Mouse (Mus musculus) macrophage (primary cell): ENCODE measurements around the gene Arid1b. TPM values are rescaled to one million over a fixed set of nuclear protein-coding genes. Genes with fewer than 3 reads are reported as not detected.

Experiments used
- H3K27ac ChIP-seq: fragments of 350-480 bp; formaldehyde crosslinking; 2 replicates; pipeline ENCODE4 v1.9.0; 2021
- H3K36me3 ChIP-seq: fragments of 350-480 bp; formaldehyde crosslinking; 2 replicates; pipeline ENCODE4 v1.9.0; 2021; ENCODE audit errors: inconsistent target
- H3K4me3 ChIP-seq: fragments of 350-480 bp; formaldehyde crosslinking; 2 replicates; pipeline ENCODE4 v1.9.0; 2021; ENCODE audit errors: inconsistent target
- H3K79me2 ChIP-seq: fragments of 350-480 bp; formaldehyde crosslinking; 2 replicates; pipeline ENCODE4 v1.9.0; 2021; ENCODE audit errors: inconsistent target
- WGBS: methylation state at CpG from one replicate; pipeline ENCODE4 v1.1.7; 2026; ENCODE audit warnings: inconsistent platforms; ENCODE audit not compliant: missing documents; 5-methylcytosine and 5-hydroxymethylcytosine counted together
- polyA plus RNA-seq: library from polyadenylated mRNA; stranded (reverse); fragments of 250-400 nt; gene quantifications from 3 replicates; pipeline ENCODE4 v1.2.4, GENCODE M21; 2018; ENCODE audit warnings: inconsistent platforms

Arid1b gene
- polyA plus RNA-seq, 1 experiment from 2014 or later, result 20.1 TPM

- Histone ChIP-seq H3K27ac (peak overlapping the region; percentile 88), H3K4me3 (no peak overlapping the region), H3K36me3 (no peaks in the 10 kb centered on the region), H3K79me2 (peaks cover 93% of the 10 kb centered on the region)
- 69% methylated on average over 6 of the region's 6 CpGs for WGBS
These were observed 216.1 kb downstream of the Arid1b start for GRCm38 (mm10) chr17:5210101-5210727.

GRCm38 (mm10) chr17:5210891-5211290 is 216.8 kb downstream of the Arid1b start:
- Histone ChIP-seq H3K4me3 (no peak overlapping the region), H3K27ac (peak overlapping the region; percentile 88), H3K79me2 (peaks cover 93% of the 10 kb centered on the region), H3K36me3 (no peaks in the 10 kb centered on the region)
- WGBS, result 16% methylated on average over 7 of the region's 7 CpGs

GRCm38 (mm10) chr17:5212166-5212565 is 218.0 kb downstream of the Arid1b start:
- 61% methylated on average over 12 of the region's 12 CpGs for WGBS

GRCm38 (mm10) chr17:5213441-5213840 is 219.3 kb downstream of the Arid1b start:
- H3K79me2 ChIP-seq, result peaks cover 96% of the 10 kb centered on the region
- WGBS, result 72% methylated on average over 6 of the region's 6 CpGs
- no peak overlapping the region for H3K27ac ChIP-seq
- H3K36me3 ChIP-seq, result no peaks in the 10 kb centered on the region
- H3K4me3 ChIP-seq, result no peak overlapping the region

More at GRCm38 (mm10) chr17:5212166-5212565, 218.0 kb downstream of the Arid1b start:
- H3K79me2 ChIP-seq, result peaks cover 96% of the 10 kb centered on the region
- peak overlapping the region; percentile 88 for H3K27ac ChIP-seq
- no peaks in the 10 kb centered on the region for H3K36me3 ChIP-seq
- H3K4me3 ChIP-seq, result no peak overlapping the region

GRCm38 (mm10) chr17:5215352-5215751 is 221.2 kb downstream of the Arid1b start:
- Histone ChIP-seq H3K27ac (no peak overlapping the region), H3K36me3 (no peaks in the 10 kb centered on the region), H3K79me2 (peaks cover 96% of the 10 kb centered on the region), H3K4me3 (no peak overlapping the region)
- WGBS, result 95% methylated on average over 4 of the region's 4 CpGs

GRCm38 (mm10) chr17:5216965-5217546 is 222.9 kb downstream of the Arid1b start:
- Histone ChIP-seq H3K4me3 (no peak overlapping the region), H3K79me2 (peaks cover 99% of the 10 kb centered on the region), H3K36me3 (no peaks in the 10 kb centered on the region), H3K27ac (no peak overlapping the region)
- 71% methylated on average over 10 of the region's 10 CpGs for WGBS

GRCm38 (mm10) chr17:5217852-5218845 is 224.0 kb downstream of the Arid1b start:
- Histone ChIP-seq H3K4me3 (no peak overlapping the region), H3K36me3 (no peaks in the 10 kb centered on the region), H3K27ac (no peak overlapping the region), H3K79me2 (peaks cover 99% of the 10 kb centered on the region)
- 89% methylated on average over 9 of the region's 9 CpGs for WGBS

GRCm38 (mm10) chr17:5218955-5219557 is 224.9 kb downstream of the Arid1b start:
- H3K79me2 ChIP-seq, result peaks cover 99% of the 10 kb centered on the region
- no peak overlapping the region for H3K4me3 ChIP-seq
- H3K36me3 ChIP-seq, result no peaks in the 10 kb centered on the region
- H3K27ac ChIP-seq, result no peak overlapping the region
- 81% methylated on average over 6 of the region's 6 CpGs for WGBS

GRCm38 (mm10) chr17:5221041-5221440 is 226.9 kb downstream of the Arid1b start:
- 70% methylated on average over 8 of the region's 8 CpGs for WGBS
- Histone ChIP-seq H3K36me3 (no peaks in the 10 kb centered on the region), H3K27ac (peak overlapping the region; percentile 41)

GRCm38 (mm10) chr17:5221558-5221957 is 227.4 kb downstream of the Arid1b start:
- Histone ChIP-seq H3K27ac (no peak overlapping the region), H3K79me2 (peaks cover 100% of the 10 kb centered on the region), H3K4me3 (no peak overlapping the region), H3K36me3 (no peaks in the 10 kb centered on the region)
- 74% methylated on average over 4 of the region's 4 CpGs for WGBS

More at GRCm38 (mm10) chr17:5221041-5221440, 226.9 kb downstream of the Arid1b start:
- Histone ChIP-seq H3K4me3 (no peak overlapping the region), H3K79me2 (peaks cover 100% of the 10 kb centered on the region)

GRCm38 (mm10) chr17:5222827-5223226 is 228.7 kb downstream of the Arid1b start:
- Histone ChIP-seq H3K79me2 (peaks cover 100% of the 10 kb centered on the region), H3K36me3 (no peaks in the 10 kb centered on the region), H3K27ac (no peak overlapping the region), H3K4me3 (no peak overlapping the region)
- WGBS, result 35% methylated on average over 2 of the region's 2 CpGs

GRCm38 (mm10) chr17:5224932-5225331 is 230.8 kb downstream of the Arid1b start:
- H3K4me3 ChIP-seq, result no peak overlapping the region
- 47% methylated on average over 4 of the region's 4 CpGs for WGBS
- no peak overlapping the region for H3K27ac ChIP-seq
- H3K79me2 ChIP-seq, result peaks cover 100% of the 10 kb centered on the region
- no peaks in the 10 kb centered on the region for H3K36me3 ChIP-seq

- Histone ChIP-seq H3K4me3 (no peak overlapping the region), H3K79me2 (peaks cover 100% of the 10 kb centered on the region), H3K27ac (no peak overlapping the region), H3K36me3 (no peaks in the 10 kb centered on the region)
- 56% methylated on average over 6 of the region's 6 CpGs for WGBS
These were observed 233.0 kb downstream of the Arid1b start for GRCm38 (mm10) chr17:5227136-5227535.

GRCm38 (mm10) chr17:5227950-5228615 is 234.0 kb downstream of the Arid1b start:
- no peak overlapping the region for H3K4me3 ChIP-seq
- 55% methylated on average over 13 of the region's 14 CpGs for WGBS
- H3K27ac ChIP-seq, result no peak overlapping the region
- no peaks in the 10 kb centered on the region for H3K36me3 ChIP-seq
- peaks cover 100% of the 10 kb centered on the region for H3K79me2 ChIP-seq
